Mouse (Mus musculus): ENCODE measurements around the gene Cdkl2.
A peak's percentile ranks its signal among the peaks of the same experiment; 100 is the strongest.

Cdkl2 gene

DNA sequence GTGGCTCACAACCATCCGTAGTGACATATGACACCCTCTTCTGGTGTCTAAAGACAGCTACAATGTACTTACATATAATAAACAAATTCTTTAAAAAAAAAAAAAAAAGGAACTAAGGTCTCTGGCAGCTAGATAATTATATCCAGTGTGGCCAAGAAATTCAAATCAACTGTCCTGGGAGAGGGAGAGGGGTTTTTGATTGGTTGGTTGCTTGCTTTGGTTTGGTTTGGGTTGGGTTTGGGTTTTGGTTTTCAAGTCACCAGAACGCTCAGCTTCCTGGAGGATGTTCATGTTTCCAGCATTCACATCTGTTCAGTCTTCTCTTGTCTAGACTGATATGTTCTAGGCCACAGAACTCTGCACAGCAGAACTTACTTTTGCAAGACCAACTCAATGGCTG, 50.6 kb downstream of the Cdkl2 start:
- DNase-seq (ENCODE audit: low spot score in 2 of 2): no peak

GRCm38 (mm10) chr5:91991191-91991937, 52.3 kb downstream of the Cdkl2 start:
- no peak for DNase-seq (ENCODE audit: low spot score in 2 of 2)

DNA sequence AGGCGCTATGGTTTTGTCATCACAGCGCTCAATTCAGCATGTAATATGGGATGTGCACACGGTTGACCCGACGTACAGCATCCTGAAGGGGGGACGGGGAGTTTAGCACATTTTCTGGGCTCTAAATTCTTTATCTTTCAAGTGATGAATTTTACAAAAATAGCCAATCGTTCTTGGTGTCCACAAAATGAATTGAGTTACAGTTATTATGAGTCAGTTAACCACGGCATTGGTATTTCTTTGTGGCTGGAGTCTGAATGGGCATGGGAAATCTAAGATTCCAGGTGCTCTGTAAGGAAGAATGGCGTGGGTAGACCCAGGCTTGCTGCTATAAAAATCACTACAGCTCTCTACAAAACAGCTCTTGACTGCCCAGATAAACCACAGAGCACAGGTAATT, 54.4 kb downstream of the Cdkl2 start:
- DNase-seq (ENCODE audit: low spot score in 2 of 2): no peak

DNA sequence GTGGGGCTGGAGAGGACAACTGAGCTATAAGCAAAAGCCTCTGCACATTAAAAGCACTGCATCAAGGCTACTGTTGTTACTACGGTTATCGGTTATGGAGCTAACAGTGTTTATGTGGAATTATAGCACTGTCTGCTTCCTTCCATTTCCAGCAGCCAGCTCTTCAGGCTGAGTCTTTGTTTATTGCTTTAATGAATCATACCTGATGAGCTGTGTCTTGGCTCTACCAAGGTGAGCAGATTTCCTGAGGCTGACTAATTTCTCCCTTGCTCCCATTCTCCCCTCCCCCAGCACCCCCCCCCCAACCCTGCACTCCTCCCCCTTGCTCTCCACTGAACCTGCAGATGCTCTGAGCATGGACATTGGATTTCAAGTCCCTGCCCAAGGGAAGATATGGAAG, 55.9 kb downstream of the Cdkl2 start:
- no peak for DNase-seq (ENCODE audit: low spot score in 2 of 2)

DNA sequence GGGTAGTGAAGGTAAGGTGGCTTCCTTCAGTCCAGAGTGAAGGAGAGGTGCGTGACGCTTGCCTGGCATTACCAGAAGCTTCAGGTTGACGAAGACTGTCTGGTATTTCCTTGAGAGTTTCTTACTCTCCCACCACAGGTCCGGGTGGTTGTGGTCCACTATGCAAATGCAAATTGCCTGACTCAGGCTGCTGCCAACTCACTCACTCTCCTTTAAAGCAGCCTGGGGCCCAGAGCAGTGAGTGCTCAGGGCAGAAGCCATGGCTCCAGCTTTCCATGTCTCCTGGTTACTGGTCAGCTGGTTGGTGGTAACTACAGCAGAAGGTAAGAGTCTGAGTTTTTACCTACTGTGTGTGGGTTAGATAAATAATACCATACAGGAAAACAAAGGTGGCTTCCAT, 56.4 kb downstream of the Cdkl2 start, which contains the start of gene Odaph:
Gene Odaph, plus strand, starts transcription at position 240 of the 400 bp plus-strand sequence.
- DNase-seq (ENCODE audit: low spot score in 2 of 2): no peak

GRCm38 (mm10) chr5:91985721-91986120, 58.0 kb downstream of the Cdkl2 start:
- peak; percentile 29 to 36 for DNase-seq (ENCODE audit: low spot score in 2 of 2)

GRCm38 (mm10) chr5:91983490-91983889, 60.2 kb downstream of the Cdkl2 start:
- DNase-seq (ENCODE audit: low spot score in 2 of 2): no peak

GRCm38 (mm10) chr5:91981176-91981840, 62.4 kb downstream of the Cdkl2 start:
- no peak for DNase-seq (ENCODE audit: low spot score in 2 of 2)

GRCm38 (mm10) chr5:91977397-91977770, 66.3 kb downstream of the Cdkl2 start:
- no peak for DNase-seq (ENCODE audit: low spot score in 2 of 2)

DNA sequence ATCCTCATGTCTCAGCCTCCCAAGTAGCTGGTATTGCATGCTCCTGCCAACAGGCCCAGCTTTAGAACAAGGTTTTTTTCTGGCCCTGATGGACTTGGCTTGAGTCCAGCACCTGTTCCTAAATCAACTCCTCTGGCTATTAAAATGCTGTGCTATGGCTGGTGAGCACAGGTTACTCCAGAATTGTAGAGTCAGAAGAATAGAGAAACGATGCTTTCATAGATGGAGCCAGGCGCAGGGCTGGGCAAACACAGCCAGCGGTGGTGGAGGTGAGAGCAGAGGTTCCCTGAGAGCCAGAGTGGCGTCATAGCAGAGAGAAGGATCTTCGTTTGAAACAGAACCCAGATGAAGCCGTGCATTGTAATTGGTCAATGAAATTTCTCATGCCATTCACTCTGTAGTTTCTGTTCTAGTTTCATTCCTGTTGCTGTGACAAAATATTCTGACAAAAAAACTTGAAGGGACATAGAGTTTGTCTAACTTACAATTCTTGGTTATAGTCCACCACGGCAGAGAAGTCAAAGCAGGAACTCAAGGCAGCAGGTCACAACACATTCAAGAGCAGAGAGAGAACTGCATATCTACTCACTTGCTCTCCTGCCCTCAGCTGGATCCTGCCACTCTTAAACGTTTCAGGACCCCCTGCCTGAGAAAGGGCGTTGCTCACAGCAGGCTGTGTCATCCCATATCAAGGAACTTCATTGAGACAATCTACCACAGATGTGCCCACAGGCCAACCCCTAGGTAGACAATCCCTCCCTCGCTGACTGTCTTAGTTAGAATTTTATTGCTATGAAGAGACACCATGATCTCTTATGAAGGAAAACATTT, 66.9 kb downstream of the Cdkl2 start:
- no peak for DNase-seq (ENCODE audit: low spot score in 2 of 2)

DNA sequence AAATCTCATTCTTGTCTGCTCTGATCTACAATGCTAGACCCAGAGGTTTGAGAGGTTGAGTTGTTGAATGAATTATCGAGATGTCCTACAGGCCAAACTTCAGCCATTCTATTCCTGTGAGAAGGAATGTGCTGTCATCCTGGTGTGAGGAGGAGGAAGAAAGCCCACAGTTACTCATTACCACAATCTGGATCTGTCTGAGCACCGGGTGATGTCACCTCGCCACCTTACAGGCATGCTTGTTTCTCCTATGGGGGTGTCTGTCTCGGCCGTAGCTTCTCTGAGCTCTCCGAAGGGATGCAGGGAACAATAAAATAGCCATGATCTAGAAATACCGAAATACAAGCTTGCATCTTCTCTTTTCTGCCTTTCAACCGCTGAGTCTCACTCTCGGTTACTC, 67.9 kb downstream of the Cdkl2 start:
- DNase-seq (ENCODE audit: low spot score in 2 of 2): no peak

DNA sequence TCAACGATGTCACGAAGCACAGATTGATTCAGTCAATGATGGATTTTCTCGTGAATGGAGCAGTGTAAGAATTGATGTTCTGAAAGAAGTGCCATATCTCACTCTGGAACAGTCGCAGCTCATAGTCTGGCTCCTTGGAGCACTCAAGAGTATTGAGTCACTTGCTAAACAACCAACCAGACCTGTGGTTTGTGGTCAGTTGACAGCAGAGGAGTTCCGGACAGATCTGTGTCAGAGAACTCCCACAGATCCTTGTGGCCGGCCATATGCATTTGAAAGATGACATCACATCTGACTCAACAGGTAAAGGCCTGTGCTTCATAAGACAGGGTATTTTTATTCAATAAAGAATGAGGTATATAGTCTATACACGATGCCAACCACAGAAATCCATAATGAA, 69.7 kb downstream of the Cdkl2 start:
- peak; percentile 34 to 48 for DNase-seq (ENCODE audit: low spot score in 2 of 2)

DNA sequence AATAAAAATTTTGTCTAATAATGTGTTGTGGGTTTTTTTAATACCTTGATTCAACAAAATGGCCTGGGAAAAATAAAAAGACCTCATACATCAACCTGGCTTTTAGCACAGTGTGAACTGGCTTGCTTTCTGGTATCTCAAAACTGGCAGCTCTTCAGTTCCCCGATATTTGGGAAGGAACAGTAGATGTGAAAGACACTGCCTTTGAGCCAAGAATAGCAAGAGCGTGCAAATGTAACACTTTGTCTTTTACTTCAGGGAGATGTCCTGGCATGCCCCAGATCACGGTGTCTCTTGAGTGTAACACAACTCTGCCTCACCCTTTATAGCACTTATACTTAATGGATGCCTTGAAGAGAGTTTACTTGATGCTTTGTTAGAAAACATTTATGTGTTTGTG, 71.6 kb downstream of the Cdkl2 start:
- DNase-seq (ENCODE audit: low spot score in 2 of 2): no peak

DNA sequence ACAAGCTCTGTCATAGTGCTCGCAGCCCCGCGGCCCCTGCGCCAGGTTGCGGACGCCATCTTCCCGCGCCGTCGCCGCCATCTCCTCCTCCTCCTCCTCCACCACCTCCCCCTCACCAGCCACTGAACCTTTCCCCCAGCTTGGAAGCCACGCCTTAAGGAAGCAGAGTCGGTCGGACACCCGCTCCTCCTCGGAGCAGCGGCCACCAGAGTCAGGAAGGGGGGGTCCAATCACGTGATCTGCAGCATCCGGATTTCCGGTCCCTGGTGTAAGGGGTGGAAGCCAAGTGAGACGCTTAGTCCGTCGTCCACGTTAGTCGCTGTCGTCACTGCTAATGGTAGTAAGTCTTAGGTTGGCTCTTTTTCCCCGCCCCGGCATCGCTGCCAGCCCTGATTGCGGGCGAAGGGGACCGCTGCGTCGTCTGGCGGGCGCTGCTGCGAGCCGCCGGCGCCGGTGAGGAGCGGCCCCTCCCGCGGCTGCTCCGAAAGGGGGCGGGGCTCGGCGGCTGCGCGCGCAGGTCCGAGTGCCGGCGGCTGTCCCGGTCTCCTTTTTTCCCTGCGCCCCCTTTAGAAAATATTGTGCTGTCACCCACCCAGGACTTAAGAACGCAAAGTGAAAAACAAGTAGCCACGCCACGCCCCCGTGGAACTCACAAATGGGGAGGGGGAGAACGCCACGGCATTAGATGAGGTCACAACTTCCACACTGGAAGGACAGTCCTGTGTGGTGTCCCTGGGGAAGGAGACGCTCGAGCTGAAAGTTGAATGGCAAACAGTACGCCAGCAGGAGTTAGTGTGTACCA, 80.8 kb downstream of the Cdkl2 start, which contains the start of gene Rchy1:
Gene Rchy1, minus strand, starts transcription at position 430 of the 802 bp plus-strand sequence.
- peak; percentile 96 to 97 for DNase-seq (ENCODE audit: low spot score in 2 of 2)

DNA sequence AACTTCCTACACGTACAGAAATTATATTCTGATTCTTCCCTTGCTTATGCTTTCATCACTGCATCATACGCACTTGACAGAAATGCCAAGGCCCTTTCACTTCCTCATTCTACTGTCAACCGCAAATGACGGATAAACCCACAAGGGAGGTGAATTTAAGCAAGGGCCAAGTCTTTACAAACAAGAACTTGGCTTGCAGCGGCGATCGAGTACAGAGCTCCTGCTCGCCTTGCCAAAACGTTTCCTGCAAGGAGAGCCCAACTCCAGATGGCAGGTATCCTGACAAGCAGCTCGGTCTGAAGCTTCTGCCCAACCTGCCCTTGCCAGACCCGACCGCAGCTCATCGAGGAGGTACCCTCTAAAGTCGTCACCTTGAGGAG, 81.4 kb downstream of the Cdkl2 start:
- peak; percentile 80 to 88 for DNase-seq (ENCODE audit: low spot score in 2 of 2)

DNA sequence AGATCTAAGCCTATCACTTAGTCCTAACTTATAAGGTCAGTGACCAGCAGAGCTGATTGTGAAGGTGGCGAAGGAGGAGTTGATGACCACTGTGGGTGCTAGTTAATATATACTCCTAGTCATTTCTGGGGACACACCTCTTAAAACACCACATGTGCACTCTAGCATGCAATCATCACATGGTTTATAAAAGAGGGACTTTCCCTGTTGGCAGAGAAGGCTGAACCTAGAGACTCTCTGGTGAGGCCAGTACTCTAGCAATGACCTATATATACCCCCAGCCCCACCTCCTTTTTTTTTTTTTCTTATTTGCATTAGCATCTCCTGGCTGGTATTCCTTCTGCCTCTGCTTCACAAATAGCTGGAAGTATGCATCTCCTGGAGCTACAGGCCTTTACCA, 82.3 kb downstream of the Cdkl2 start:
- peak; percentile 69 to 72 for DNase-seq (ENCODE audit: low spot score in 2 of 2)

DNA sequence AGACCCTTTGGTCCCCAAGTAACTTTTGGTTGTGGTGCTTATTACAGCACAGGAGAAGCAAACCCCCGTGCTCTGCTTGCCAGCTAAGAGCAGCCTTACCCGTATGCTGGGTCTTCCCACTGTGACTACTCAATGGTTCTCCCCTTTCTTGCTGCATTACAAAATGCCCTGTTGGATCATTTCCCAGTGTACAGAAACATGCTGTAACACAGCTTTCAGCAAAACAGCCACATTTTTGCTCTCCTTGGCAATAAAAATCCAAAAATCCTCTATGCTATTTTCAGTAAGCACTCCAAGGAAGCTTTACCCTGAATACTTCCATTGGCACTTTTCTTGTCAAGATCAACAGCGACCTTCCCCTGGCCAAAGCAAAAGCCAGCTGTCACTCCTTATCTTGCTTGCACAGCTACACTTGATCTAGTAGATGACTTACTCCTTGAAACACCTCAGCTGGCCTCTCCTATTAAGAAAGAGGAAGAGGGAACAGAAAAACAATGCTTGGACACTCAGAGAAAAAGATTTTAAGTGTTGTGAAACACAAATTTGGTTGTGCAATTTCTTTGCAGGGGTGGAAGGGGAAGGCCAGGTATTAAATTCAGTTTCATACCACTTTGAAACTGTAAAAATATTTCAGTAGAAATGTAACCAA, 83.0 kb downstream of the Cdkl2 start:
- no peak for DNase-seq (ENCODE audit: low spot score in 2 of 2)

GRCm38 (mm10) chr5:91959986-91960385, 83.7 kb downstream of the Cdkl2 start:
- no peak for DNase-seq (ENCODE audit: low spot score in 2 of 2)

DNA sequence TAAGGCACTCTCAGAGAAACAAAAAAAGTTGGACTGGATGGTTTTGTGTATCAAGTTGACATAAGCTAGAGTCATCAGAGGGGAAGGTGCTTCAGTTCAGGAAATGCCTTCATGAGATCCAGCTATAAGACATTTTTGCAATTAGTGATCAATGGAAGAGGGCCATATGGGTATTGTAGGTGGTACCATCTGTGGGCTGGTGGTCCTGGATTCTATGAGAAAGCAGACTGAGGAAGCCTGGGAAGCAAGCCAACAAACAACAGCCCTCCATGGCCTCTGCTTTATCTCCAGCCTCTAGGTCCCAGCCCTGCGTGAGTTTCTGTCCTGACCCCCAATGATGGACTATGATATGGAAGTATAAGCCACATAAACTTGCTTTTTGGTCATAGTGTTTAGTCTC, 84.6 kb downstream of the Cdkl2 start:
- DNase-seq (ENCODE audit: low spot score in 2 of 2): no peak

DNA sequence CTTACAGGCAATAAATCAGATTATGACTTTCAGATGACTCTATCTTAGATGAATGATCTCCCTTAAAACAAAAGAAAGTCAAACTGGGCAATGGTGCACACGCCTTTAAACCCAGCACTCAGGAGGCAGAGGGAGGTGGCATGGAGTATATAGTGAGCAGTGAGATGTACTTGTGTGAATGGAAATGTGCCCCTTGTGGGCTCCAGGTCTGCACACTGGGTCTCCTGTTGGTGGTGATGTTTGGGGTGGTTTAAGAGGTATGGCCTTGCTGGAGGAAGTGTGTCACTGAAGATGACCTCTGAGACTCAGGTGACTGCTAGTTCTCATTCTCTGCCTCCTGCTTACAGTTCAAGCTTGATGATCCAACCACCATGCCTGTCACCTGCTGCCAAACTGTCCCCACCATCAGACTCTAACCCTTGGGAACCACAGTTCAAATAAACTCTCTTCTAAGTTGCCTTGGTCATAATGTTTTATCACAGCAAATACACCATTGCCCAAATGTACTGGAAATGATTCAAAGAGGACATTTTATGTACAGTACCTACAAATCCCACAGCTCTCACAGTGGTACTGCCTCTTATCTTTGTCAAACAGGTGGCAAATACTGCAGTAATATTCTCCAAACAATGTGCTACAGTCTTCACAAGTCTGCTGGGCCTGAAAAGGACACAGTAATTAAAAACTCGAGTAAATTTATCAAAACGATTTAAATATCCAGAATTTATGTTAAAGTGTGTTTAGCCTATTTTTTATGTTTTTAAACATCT, 86.5 kb downstream of the Cdkl2 start:
- DNase-seq (ENCODE audit: low spot score in 2 of 2): no peak

Data from natural killer cell, adult 2 months (primary cell).